Mouse (Mus musculus) central nervous system, embryonic 14 days (tissue): Measurements from ENCODE around the gene Chmp2b. TPM values are rescaled to one million over a fixed set of nuclear protein-coding genes. Genes with fewer than 3 reads are reported as not detected.

Experiments
- polyA plus RNA-seq: library from polyadenylated mRNA; depleted of rRNA; stranded (reverse); fragments of >200 nt; gene quantifications from 2 replicates; pipeline ENCODE4 v1.2.3, GENCODE M21; 2012; rRNA removed

The Chmp2b gene
- 37.5 and 43.7 TPM in 2 replicates for polyA plus RNA-seq

GRCm38 (mm10) chr16:65561963-65562863 lies at the start of gene Chmp2b:
TSS of gene Chmp2b (minus strand) at chr16:65562726.

GRCm38 (mm10) chr16:65520211-65520610 lies 42.3 kb downstream of the Chmp2b start, which contains the start of gene Pou1f1:
TSS of gene Pou1f1 (plus strand) at chr16:65520511.

Other genes starting within 250 kb of the Chmp2b start
- 0.59 TPM in 1 of 2 replicates, not detected in the other for gene Pou1f1, start 42.2 kb downstream of the Chmp2b start, polyA plus RNA-seq